12 mouse cellular contexts compared by ENCODE assay signal in the genomic region with DNA sequence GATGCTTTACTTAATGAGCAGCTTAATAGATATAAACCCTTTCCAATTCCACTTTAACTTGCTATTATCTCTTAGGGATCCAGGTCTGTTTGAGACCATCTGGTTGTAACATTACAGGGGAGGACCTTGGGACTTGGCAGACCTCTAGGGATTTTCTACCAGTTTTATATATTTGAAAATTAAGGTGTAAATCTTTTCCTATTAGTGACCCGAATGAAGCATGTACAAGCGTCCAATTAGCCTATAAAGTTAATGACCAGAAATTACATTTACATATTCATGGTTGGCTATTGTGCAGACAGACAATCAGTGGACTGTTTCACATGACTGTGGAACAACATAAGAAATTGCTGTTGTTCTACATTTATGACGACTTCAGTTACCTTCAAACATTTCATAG.
"Had no signal": no experiment of that assay in that cellular context is flagged by ENCODE, and none has a peak within 500 bp of the region (broad histone marks: within the 10 kb centered on the region; RNA-seq: fewer than 3 reads in every experiment).

No protein-coding gene starts in this region.

- ATAC-seq: midbrain, embryonic 13.5 days had no signal

- H3K9ac ChIP-seq: kidney, embryonic 15.5 days; limb, embryonic 13.5 days; liver, embryonic 14.5 days; midbrain, embryonic 13.5 days had no signal

- H3K27me3 ChIP-seq: kidney, embryonic 15.5 days; limb, embryonic 13.5 days; midbrain, embryonic 13.5 days had no signal

- H3K36me3 ChIP-seq: kidney, embryonic 15.5 days; limb, embryonic 13.5 days; midbrain, embryonic 13.5 days had no signal

- DNase-seq: kidney, adult 2 months; kidney, postnatal 14 days; left cerebral cortex, postnatal 4 days; lung, adult 18-20 months; right cerebral cortex, adult 18-20 months; right cerebral cortex, postnatal 25 days; thymus, postnatal 36 days had no signal

- H3K4me1 ChIP-seq: kidney, embryonic 15.5 days; limb, embryonic 13.5 days had no signal

- H3K4me3 ChIP-seq: kidney, embryonic 15.5 days; limb, embryonic 13.5 days; midbrain, embryonic 13.5 days; myocyte had no signal

- H3K27ac ChIP-seq: kidney, embryonic 15.5 days; limb, embryonic 13.5 days; liver, embryonic 14.5 days; midbrain, embryonic 13.5 days had no signal

- H3K9me3 ChIP-seq: kidney, embryonic 15.5 days; limb, embryonic 13.5 days; midbrain, embryonic 13.5 days had no signal

- H3K4me2 ChIP-seq: kidney, embryonic 15.5 days; limb, embryonic 13.5 days; midbrain, embryonic 13.5 days had no signal
